In the genomic region with DNA sequence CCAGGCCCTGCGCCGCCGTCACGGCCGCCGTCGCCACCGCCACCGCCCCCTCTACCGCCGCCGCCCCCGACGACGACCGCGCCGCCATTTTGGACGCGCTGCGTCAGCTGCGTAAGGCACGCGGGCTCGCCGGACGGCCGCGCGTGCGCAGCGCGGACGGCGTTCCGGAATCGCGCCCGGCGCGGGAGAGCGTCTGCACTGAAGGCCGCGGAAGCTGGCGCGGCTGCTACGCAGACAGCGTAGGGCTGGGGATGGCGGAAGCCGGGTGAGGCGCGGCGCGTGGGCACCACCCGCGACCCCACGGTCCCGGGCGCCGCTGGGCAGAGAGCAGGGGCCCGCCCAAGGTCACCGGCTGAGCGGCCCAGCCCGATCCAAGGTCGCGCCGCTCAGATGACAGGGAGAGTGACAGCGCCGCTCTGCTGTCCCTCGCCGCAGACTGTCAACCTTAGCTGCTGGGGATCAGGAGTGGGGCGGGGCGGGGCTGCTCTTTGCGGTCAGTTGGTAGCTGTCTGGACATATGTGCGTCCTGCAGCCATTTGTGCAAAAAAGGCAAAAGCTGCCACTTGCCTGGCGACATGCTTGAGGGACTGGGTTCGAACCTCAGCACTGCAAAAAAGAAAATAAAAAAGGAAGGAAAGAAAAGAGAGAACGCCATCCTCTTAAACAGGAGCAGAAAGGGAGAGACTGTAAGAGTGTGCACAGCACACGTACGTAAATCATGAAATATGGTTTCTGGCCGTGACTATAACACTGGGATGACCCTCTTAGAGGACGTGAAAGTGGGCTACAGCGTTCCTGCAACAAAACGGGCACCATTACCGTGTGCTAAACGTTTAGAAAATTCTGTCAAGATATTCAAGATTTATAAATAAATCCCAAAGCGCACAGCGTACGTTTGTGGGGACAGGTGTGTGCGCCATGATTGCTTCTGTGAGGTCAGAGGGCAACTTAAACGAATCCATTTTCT, we compare ENCODE assay signal across 8 mouse cellular contexts. TPM values are rescaled to one million over a fixed set of nuclear protein-coding genes. Genes with fewer than 3 reads are reported as not detected.
DNase-seq lines count a peak whose midpoint lies in the region; ATAC-seq and TF ChIP-seq lines count a peak whose summit lies in the region.

A gene (minus strand): TSS at position 136 of the 967 bp plus-strand sequence.

- H3K36me3 ChIP-seq in embryonic facial prominence, embryonic 14.5 days (ENCODE audit: control insufficient read depth, insufficient read depth, low read length): peaks cover 6% of the 10 kb centered on the region; the same call in 1 of the 2 replicates
- no peaks in the 10 kb centered on the region for H3K36me3 ChIP-seq in heart, adult 2 months (ENCODE audit: control insufficient read depth, insufficient read depth, low read length)
- no peaks in the 10 kb centered on the region for H3K36me3 ChIP-seq in kidney, adult 2 months (ENCODE audit: control insufficient read depth, insufficient read depth, low read length)
- peaks cover 5% of the 10 kb centered on the region; the same call in 1 of the 2 replicates for H3K36me3 ChIP-seq in limb, embryonic 12.5 days
- H3K36me3 ChIP-seq in midbrain, embryonic 14.5 days (ENCODE audit: control insufficient read depth, insufficient read depth, low read length): no peaks in the 10 kb centered on the region

- H3K27ac ChIP-seq in bone marrow, adult 2 months (ENCODE audit: control insufficient read depth, insufficient read depth, low read depth, low read length, poor library complexity): peak within 1 kb of the TSS; percentile 87
- H3K27ac ChIP-seq in embryonic facial prominence, embryonic 14.5 days (replicated peaks; ENCODE audit: low read depth, low read length): peak within 1 kb of the TSS; percentile 94
- H3K27ac ChIP-seq in heart, adult 2 months: peak within 1 kb of the TSS; percentile 93
- peak within 1 kb of the TSS; percentile 66 for H3K27ac ChIP-seq in kidney, adult 2 months (ENCODE audit: insufficient read depth, low read depth, low read length)
- peak within 1 kb of the TSS; percentile 97 for H3K27ac ChIP-seq in limb, embryonic 12.5 days
- peak within 1 kb of the TSS; percentile 99 for H3K27ac ChIP-seq in midbrain, embryonic 14.5 days (replicated peaks; ENCODE audit: low read depth, low read length)

- 6% methylated on average over 91 of the region's 91 CpGs for WGBS in bone marrow, adult 2 months
- WGBS in embryonic facial prominence, embryonic 14.5 days: 21% methylated on average over 31 of the region's 91 CpGs
- 7% methylated on average over 90 of the region's 91 CpGs for WGBS in heart, adult 2 months
- 7% methylated on average over 89 of the region's 91 CpGs for WGBS in kidney, adult 2 months
- 9% methylated on average over 70 of the region's 91 CpGs for WGBS in limb, embryonic 12.5 days
- 11% methylated on average over 63 of the region's 91 CpGs for WGBS in midbrain, embryonic 14.5 days

- H3K27me3 ChIP-seq in embryonic facial prominence, embryonic 14.5 days (replicated peaks; ENCODE audit: control insufficient read depth, insufficient read depth, low read length): no peaks in the 10 kb centered on the region
- no peaks in the 10 kb centered on the region for H3K27me3 ChIP-seq in heart, adult 2 months (ENCODE audit: control insufficient read depth, insufficient read depth, low read length)
- H3K27me3 ChIP-seq in kidney, adult 2 months (replicated peaks; ENCODE audit: control insufficient read depth, insufficient read depth, low read length): no peaks in the 10 kb centered on the region
- H3K27me3 ChIP-seq in limb, embryonic 12.5 days: no peaks in the 10 kb centered on the region
- no peaks in the 10 kb centered on the region for H3K27me3 ChIP-seq in midbrain, embryonic 14.5 days (ENCODE audit: control insufficient read depth, insufficient read depth, low read length)

- H3K4me2 ChIP-seq in embryonic facial prominence, embryonic 14.5 days (ENCODE audit: low read depth, low read length): peak within 1 kb of the TSS; percentile 69
- peak within 1 kb of the TSS; percentile 73 for H3K4me2 ChIP-seq in limb, embryonic 12.5 days
- H3K4me2 ChIP-seq in midbrain, embryonic 14.5 days (ENCODE audit: low read length): peak within 1 kb of the TSS; percentile 72

- H3K9me3 ChIP-seq in embryonic facial prominence, embryonic 14.5 days (ENCODE audit: control insufficient read depth, low read length): no peaks in the 10 kb centered on the region
- H3K9me3 ChIP-seq in limb, embryonic 12.5 days: no peaks in the 10 kb centered on the region
- no peaks in the 10 kb centered on the region for H3K9me3 ChIP-seq in midbrain, embryonic 14.5 days (ENCODE audit: control insufficient read depth, low read length)

- intact Hi-C loops in heart, adult 2 months (cut with DNase I): loop anchor here (2.0 to 5.0 kb wide), 2 partner anchors 36 to 59 kb away; a partner anchor contains a TSS

- peak; percentile 72; the same call in 1 of the 2 replicates for TF ChIP-seq POLR2A in bone marrow, adult 2 months (IDR thresholded peaks at IDR 0.05; ENCODE audit: borderline replicate concordance, control insufficient read depth, low read depth, low read length)
- TF ChIP-seq POLR2A in heart, adult 2 months (IDR thresholded peaks at IDR 0.05; ENCODE audit: insufficient read depth, low read depth, low read length): peak; percentile 69
- peak; percentile 12 for TF ChIP-seq POLR2A in kidney, adult 2 months (IDR thresholded peaks at IDR 0.05; ENCODE audit: low read depth, low read length)

- no peak for TF ChIP-seq CTCF in bone marrow, adult 2 months (IDR thresholded peaks at IDR 0.05; ENCODE audit: control insufficient read depth, insufficient read depth, low read length)
- TF ChIP-seq CTCF in heart, adult 2 months (IDR thresholded peaks at IDR 0.05): peak; percentile 30
- no peak for TF ChIP-seq CTCF in kidney, adult 2 months (conservative IDR thresholded peaks at IDR 0.05; ENCODE audit: insufficient read depth, insufficient read length, low read depth, low read length)

- peak; percentile 89 for DNase-seq in 416B (ENCODE audit: low read depth)
- DNase-seq in embryonic facial prominence, embryonic 14.5 days (ENCODE audit: low spot score): peak; percentile 95
- peak; percentile 94 to 95 for DNase-seq in heart, adult 2 months
- peak; percentile 91 for DNase-seq in kidney, adult 2 months
- peak; percentile 98 for DNase-seq in midbrain, embryonic 14.5 days
- peak; percentile 84 for DNase-seq in spleen, adult 12 weeks (ENCODE audit: low spot score)

- peak within 1 kb of the TSS; percentile 99 for H3K9ac ChIP-seq in embryonic facial prominence, embryonic 14.5 days (ENCODE audit: low read depth, low read length)
- H3K9ac ChIP-seq in heart, adult 2 months (ENCODE audit: low read depth, low read length): peak within 1 kb of the TSS; percentile 97
- peak within 1 kb of the TSS; percentile 96 for H3K9ac ChIP-seq in limb, embryonic 12.5 days (replicated peaks)
- H3K9ac ChIP-seq in midbrain, embryonic 14.5 days (replicated peaks; ENCODE audit: low read length): peak within 1 kb of the TSS; percentile 99

- peak; percentile 93 for ATAC-seq in embryonic facial prominence, embryonic 14.5 days (ENCODE audit: low read depth)
- peak; percentile 75 for ATAC-seq in limb, embryonic 12.5 days (ENCODE audit: insufficient number of reproducible peaks, insufficient read depth, low FRiP score, low TSS enrichment, low read depth)
- ATAC-seq in midbrain, embryonic 14.5 days (ENCODE audit: low FRiP score, low TSS enrichment): peak; percentile 89

- no peak for TF ChIP-seq EP300 in heart, adult 2 months (IDR thresholded peaks at IDR 0.05; ENCODE audit: insufficient read depth, low read depth, low read length)

- H3K4me1 ChIP-seq in bone marrow, adult 2 months (ENCODE audit: control insufficient read depth, insufficient read depth, low read length): no peaks in the 10 kb centered on the region; the same call in 1 of the 2 replicates
- H3K4me1 ChIP-seq in embryonic facial prominence, embryonic 14.5 days (ENCODE audit: control insufficient read depth, insufficient read depth, low read length): peaks cover 17% of the 10 kb centered on the region
- H3K4me1 ChIP-seq in heart, adult 2 months (ENCODE audit: control insufficient read depth, insufficient read depth, low read length): peaks cover 10% of the 10 kb centered on the region
- H3K4me1 ChIP-seq in kidney, adult 2 months (ENCODE audit: control insufficient read depth, insufficient read depth, low read length): peaks cover 17% of the 10 kb centered on the region
- peaks cover 29% of the 10 kb centered on the region for H3K4me1 ChIP-seq in limb, embryonic 12.5 days (replicated peaks)
- H3K4me1 ChIP-seq in midbrain, embryonic 14.5 days (ENCODE audit: control insufficient read depth, insufficient read depth, low read length): peaks cover 31% of the 10 kb centered on the region

- peaks cover 5% of the 10 kb centered on the region for H3K79me2 ChIP-seq in heart, adult 2 months (replicated peaks; ENCODE audit: control insufficient read depth, insufficient read depth, low read length)

- H3K4me3 ChIP-seq in bone marrow, adult 2 months (replicated peaks; ENCODE audit: control insufficient read depth, low read depth, low read length): peak within 1 kb of the TSS; percentile 71
- peak within 1 kb of the TSS; percentile 98 for H3K4me3 ChIP-seq in embryonic facial prominence, embryonic 14.5 days (ENCODE audit: low read depth, low read length)
- H3K4me3 ChIP-seq in heart, adult 2 months: peak within 1 kb of the TSS; percentile 88
- peak within 1 kb of the TSS; percentile 83 for H3K4me3 ChIP-seq in kidney, adult 2 months (ENCODE audit: insufficient read depth, low read depth, low read length)
- H3K4me3 ChIP-seq in limb, embryonic 12.5 days (replicated peaks): peak within 1 kb of the TSS; percentile 95
- H3K4me3 ChIP-seq in midbrain, embryonic 14.5 days (replicated peaks; ENCODE audit: low read depth, low read length): peak within 1 kb of the TSS; percentile 95

RNA-seq across cellular contexts. Expression of the gene that starts here (rescaled TPM):
- 84.4 and 97.1 TPM in 2 replicates for polyA plus RNA-seq in bone marrow, adult 2 months (2011; ENCODE audit: insufficient read depth, insufficient read length, low replicate concordance, missing spikeins)
- 37.4 and 38.1 TPM in 2 replicates for polyA plus RNA-seq in embryonic facial prominence, embryonic 14.5 days (2014; fragmentation: Nextera tagmentation; extraction: Ambion mirVana)
- 100 to 1,000 TPM; 330 to 346 TPM for total RNA-seq in heart, adult 2 months (2021)
- 143 and 189 TPM in 2 replicates for polyA plus RNA-seq in heart, adult 2 months (2012; rRNA removed)
- 61.4 and 69.9 TPM in 2 replicates for polyA plus RNA-seq in kidney, adult 2 months (2012; rRNA removed)
- polyA plus RNA-seq in limb, embryonic 12.5 days (2016; fragmentation: Nextera tagmentation; extraction: Ambion mirVana): 120 and 126 TPM in 2 replicates
- 117 and 224 TPM in 2 replicates for polyA plus RNA-seq in midbrain, embryonic 14.5 days (2014; fragmentation: Nextera tagmentation; extraction: Ambion mirVana)

Comparison
In these comparisons a context has a peak if more than half of its experiments do, and no peak if none do; other contexts are left out.
1. Peak in every context shown above with its lines: DNase-seq, ATAC-seq, H3K4me3 ChIP-seq and H3K27ac ChIP-seq.
2. POLR2A ChIP-seq: peak in every context shown above with its lines; median percentile 72 in bone marrow, adult 2 months; 69 in heart, adult 2 months; 12 in kidney, adult 2 months.